Mouse (Mus musculus): ENCODE measurements at regions not wholly inside any gene's neighbourhood (a gene's known extent, or its start where the extent isn't known, plus 50 kb on each side); places are given as distances from the start of the nearest gene placed in this dataset.
A peak's percentile ranks its signal among the peaks of the same experiment; 100 is the strongest.

DNA sequence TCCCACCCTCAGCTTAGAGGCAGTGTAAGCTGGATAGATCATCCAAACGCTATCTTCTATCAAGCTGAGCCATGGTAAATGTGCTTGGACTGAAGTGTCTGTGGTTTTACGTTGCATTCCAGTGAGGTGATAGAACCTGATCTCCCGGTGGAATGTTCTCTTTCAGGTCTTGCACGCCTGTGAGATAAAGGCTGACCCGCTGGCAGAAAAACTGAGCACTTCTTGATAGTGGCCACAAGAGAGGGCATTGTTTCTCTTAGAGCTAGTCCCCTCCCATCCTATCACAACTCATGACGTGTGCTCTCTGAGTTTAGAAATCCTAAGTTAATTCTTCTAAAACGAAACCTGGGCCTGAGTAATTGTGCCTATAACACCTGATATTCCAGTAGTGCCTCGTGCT is 149.1 kb upstream of the Ccn2 start:
- Histone ChIP-seq H3K9me3 (ENCODE audit: low read length) (no peaks in the 10 kb centered on the region), H3K4me3 (ENCODE audit: low read depth, low read length) (no peak overlapping the region), H3K27ac (ENCODE audit: low read length) (no peak overlapping the region), H3K9ac (replicated peaks; ENCODE audit: low read depth) (no peak overlapping the region), H3K4me2 (replicated peaks; ENCODE audit: low read depth, low read length) (no peak overlapping the region), H3K36me3 (ENCODE audit: insufficient read depth, low read length) (no peaks in the 10 kb centered on the region), H3K4me1 (ENCODE audit: insufficient read depth, low read depth, low read length) (no peaks in the 10 kb centered on the region; the same call in 1 of the 2 replicates), H3K27me3 (replicated peaks; ENCODE audit: insufficient read depth, low read length) (no peaks in the 10 kb centered on the region)
- peak; percentile 69 for TF ChIP-seq EP300 (IDR thresholded peaks at IDR 0.05)
- peak; percentile 21; the same call in 1 of the 2 replicates for TF ChIP-seq CTCF (IDR thresholded peaks at IDR 0.05)
- DNase-seq (ENCODE audit: low spot score) (peak; percentile 71), ATAC-seq (peak; percentile 83)
- 41% methylated on average over 8 of the region's 8 CpGs for WGBS

DNA sequence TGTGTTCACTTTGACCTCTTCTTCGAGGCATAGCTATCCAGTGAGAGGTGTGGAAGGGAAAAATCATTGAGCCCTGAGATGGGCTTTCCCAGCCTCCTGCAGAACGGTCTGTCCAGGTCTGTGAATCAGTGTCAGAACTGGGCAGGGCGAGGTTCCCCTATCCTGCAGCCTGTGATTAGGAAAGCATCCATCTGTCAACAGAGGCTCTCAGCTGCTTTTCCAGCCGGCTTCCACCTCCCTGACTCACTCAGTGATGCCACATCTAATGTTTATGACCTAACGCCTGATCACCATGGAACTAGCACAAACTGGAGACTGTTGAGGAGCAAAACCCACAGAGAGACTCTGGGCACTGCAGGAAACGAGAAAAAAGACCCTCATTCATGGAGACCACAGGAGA is 148.1 kb upstream of the Ccn2 start:
- peak; percentile 64 for ATAC-seq
- H3K4me1 ChIP-seq (ENCODE audit: insufficient read depth, low read depth, low read length): no peaks in the 10 kb centered on the region; the same call in 1 of the 2 replicates
- H3K9me3 ChIP-seq (ENCODE audit: low read length): no peaks in the 10 kb centered on the region
- no peaks in the 10 kb centered on the region for H3K36me3 ChIP-seq (ENCODE audit: insufficient read depth, low read length)
- DNase-seq (ENCODE audit: low spot score): peak; percentile 62
- WGBS: 38% methylated on average over 6 of the region's 6 CpGs
- no peak for TF ChIP-seq EP300 (IDR thresholded peaks at IDR 0.05)
- no peak for TF ChIP-seq CTCF (IDR thresholded peaks at IDR 0.05)
- peak overlapping the region; percentile 3; the same call in 1 of the 2 replicates for H3K27ac ChIP-seq (ENCODE audit: low read length)
- no peak overlapping the region for H3K4me3 ChIP-seq (ENCODE audit: low read depth, low read length)
- H3K27me3 ChIP-seq (replicated peaks; ENCODE audit: insufficient read depth, low read length): no peaks in the 10 kb centered on the region
- no peak overlapping the region for H3K9ac ChIP-seq (replicated peaks; ENCODE audit: low read depth)
- no peak overlapping the region for H3K4me2 ChIP-seq (replicated peaks; ENCODE audit: low read depth, low read length)

DNA sequence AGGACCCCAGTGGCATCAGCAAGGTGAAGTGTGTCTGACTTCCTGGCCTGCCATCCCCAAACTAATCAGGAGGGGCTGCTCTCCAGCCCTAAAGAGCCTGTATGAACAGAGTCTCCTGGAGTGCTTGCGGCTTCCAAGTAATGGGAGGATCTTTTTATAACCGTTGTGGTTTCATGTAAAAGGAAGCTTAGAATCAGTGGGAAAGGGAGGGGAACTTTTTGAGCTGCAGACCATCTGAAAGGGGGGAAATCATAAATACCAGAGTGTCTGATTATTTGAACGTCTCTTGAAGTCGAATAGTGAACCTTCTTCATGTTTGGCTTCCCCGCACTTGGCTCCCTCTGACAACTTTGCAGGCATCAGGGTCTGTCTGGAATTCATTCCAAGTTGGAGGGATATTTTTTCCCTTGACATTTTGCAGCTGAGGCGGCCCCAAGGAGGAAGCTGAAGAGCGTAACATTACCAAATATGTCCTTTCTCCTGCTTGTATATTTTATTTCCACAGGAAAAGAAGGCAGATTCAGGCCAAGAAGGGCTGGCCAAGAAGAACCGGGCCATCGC is 147.2 kb upstream of the Ccn2 start:
- no peaks in the 10 kb centered on the region for H3K36me3 ChIP-seq (ENCODE audit: insufficient read depth, low read length)
- H3K27ac ChIP-seq (ENCODE audit: low read length): peak overlapping the region; percentile 3; the same call in 1 of the 2 replicates
- TF ChIP-seq EP300 (IDR thresholded peaks at IDR 0.05) (peak; percentile 50), CTCF (IDR thresholded peaks at IDR 0.05) (no peak)
- H3K4me3 ChIP-seq (ENCODE audit: low read depth, low read length): no peak overlapping the region
- no peaks in the 10 kb centered on the region; the same call in 1 of the 2 replicates for H3K4me1 ChIP-seq (ENCODE audit: insufficient read depth, low read depth, low read length)
- no peak overlapping the region for H3K9ac ChIP-seq (replicated peaks; ENCODE audit: low read depth)
- ATAC-seq (peak; percentile 41), DNase-seq (ENCODE audit: low spot score) (peak; percentile 61)
- WGBS: 29% methylated on average over 9 of the region's 9 CpGs
- no peak overlapping the region for H3K4me2 ChIP-seq (replicated peaks; ENCODE audit: low read depth, low read length)
- no peaks in the 10 kb centered on the region for H3K9me3 ChIP-seq (ENCODE audit: low read length)
- no peaks in the 10 kb centered on the region for H3K27me3 ChIP-seq (replicated peaks; ENCODE audit: insufficient read depth, low read length)

DNA sequence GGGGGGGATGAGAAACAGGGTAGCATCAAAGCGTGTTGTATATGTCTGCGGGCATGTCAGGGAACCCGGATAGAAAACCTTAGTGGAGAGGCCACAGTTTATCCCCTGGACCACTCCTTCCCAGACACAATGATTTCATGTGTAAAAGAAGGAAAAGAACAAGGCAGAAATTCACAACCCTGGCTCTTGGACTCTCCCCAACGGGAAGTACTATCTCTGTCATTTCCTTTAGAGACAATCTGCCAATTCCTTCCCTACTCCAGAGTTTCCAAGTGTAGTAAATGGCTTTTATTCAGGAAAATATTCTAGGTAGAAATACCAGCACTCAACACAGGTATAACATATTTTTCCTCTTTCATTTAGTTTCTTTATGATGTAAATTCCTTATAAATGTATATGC is 141.7 kb upstream of the Ccn2 start:
- 70% methylated on average over 4 of the region's 4 CpGs for WGBS
- no peaks in the 10 kb centered on the region for H3K27me3 ChIP-seq (replicated peaks; ENCODE audit: insufficient read depth, low read length)
- H3K4me3 ChIP-seq (ENCODE audit: low read depth, low read length): no peak overlapping the region
- TF ChIP-seq EP300 (IDR thresholded peaks at IDR 0.05): no peak
- no peak for TF ChIP-seq CTCF (IDR thresholded peaks at IDR 0.05)
- H3K4me2 ChIP-seq (replicated peaks; ENCODE audit: low read depth, low read length): no peak overlapping the region
- ATAC-seq: no peak
- no peak overlapping the region for H3K27ac ChIP-seq (ENCODE audit: low read length)
- no peaks in the 10 kb centered on the region for H3K36me3 ChIP-seq (ENCODE audit: insufficient read depth, low read length)
- H3K9me3 ChIP-seq (ENCODE audit: low read length): no peaks in the 10 kb centered on the region
- no peaks in the 10 kb centered on the region for H3K4me1 ChIP-seq (ENCODE audit: insufficient read depth, low read depth, low read length)
- H3K9ac ChIP-seq (replicated peaks; ENCODE audit: low read depth): no peak overlapping the region
- DNase-seq (ENCODE audit: low spot score): no peak

DNA sequence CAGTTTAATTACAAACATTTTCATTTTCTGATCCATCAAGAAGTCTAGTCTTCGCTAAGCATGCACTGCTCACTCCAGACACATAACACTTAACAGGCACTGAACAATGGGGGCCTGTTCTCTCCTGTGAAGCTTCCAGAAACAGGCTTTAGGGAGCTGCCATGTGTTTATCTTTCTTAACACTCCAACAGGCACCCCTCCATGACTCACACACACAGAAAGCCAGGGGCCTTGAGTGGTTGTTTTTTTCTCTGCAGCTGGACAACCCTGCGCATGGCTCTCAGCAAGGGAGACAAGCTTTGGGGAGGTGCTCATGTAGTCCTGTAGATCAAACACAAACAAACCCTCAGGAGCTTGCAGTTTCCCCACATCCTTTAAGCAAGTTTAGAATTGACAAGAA is 136.6 kb upstream of the Ccn2 start:
- TF ChIP-seq CTCF (IDR thresholded peaks at IDR 0.05) (no peak), EP300 (IDR thresholded peaks at IDR 0.05) (no peak; the same call in 1 of the 2 replicates)
- no peaks in the 10 kb centered on the region for H3K4me1 ChIP-seq (ENCODE audit: insufficient read depth, low read depth, low read length)
- no peaks in the 10 kb centered on the region for H3K27me3 ChIP-seq (replicated peaks; ENCODE audit: insufficient read depth, low read length)
- no peak overlapping the region for H3K4me2 ChIP-seq (replicated peaks; ENCODE audit: low read depth, low read length)
- no peaks in the 10 kb centered on the region for H3K36me3 ChIP-seq (ENCODE audit: insufficient read depth, low read length)
- H3K9me3 ChIP-seq (ENCODE audit: low read length): no peaks in the 10 kb centered on the region
- ATAC-seq: peak; percentile 82
- DNase-seq (ENCODE audit: low spot score): peak; percentile 65
- WGBS: 43% methylated on average over 2 of the region's 2 CpGs
- H3K27ac ChIP-seq (ENCODE audit: low read length): no peak overlapping the region
- no peak overlapping the region for H3K9ac ChIP-seq (replicated peaks; ENCODE audit: low read depth)
- H3K4me3 ChIP-seq (ENCODE audit: low read depth, low read length): no peak overlapping the region

DNA sequence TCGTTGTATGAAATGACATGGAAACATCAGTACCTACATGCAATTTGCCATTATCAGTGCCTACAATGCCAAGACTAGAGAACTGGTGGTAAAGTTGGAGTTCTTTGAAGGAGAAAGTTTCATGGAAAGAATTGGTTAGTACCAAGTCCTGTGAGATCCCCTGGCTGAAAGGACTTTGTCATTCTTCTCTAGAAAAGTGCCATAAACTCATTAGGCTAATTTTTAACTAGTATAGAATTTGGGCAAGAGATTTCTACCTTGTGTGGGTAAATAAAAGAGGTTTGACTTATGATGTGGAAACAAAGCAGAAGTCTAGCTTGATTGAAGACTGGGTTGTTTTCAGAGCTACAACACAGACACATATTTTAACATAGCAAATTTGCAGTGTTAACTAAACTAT is 131.4 kb upstream of the Ccn2 start:
- ATAC-seq: no peak
- no peak overlapping the region for H3K4me2 ChIP-seq (replicated peaks; ENCODE audit: low read depth, low read length)
- no peak for TF ChIP-seq EP300 (IDR thresholded peaks at IDR 0.05)
- no peak for TF ChIP-seq CTCF (IDR thresholded peaks at IDR 0.05)
- no peaks in the 10 kb centered on the region for H3K36me3 ChIP-seq (ENCODE audit: insufficient read depth, low read length)
- H3K9me3 ChIP-seq (ENCODE audit: low read length): no peaks in the 10 kb centered on the region
- H3K27ac ChIP-seq (ENCODE audit: low read length): no peak overlapping the region
- no peak overlapping the region for H3K9ac ChIP-seq (replicated peaks; ENCODE audit: low read depth)
- WGBS: 82% methylated on average over 1 of the region's 1 CpGs
- H3K4me3 ChIP-seq (ENCODE audit: low read depth, low read length): no peak overlapping the region
- H3K4me1 ChIP-seq (ENCODE audit: insufficient read depth, low read depth, low read length): no peaks in the 10 kb centered on the region
- DNase-seq (ENCODE audit: low spot score): no peak
- H3K27me3 ChIP-seq (replicated peaks; ENCODE audit: insufficient read depth, low read length): no peaks in the 10 kb centered on the region

DNA sequence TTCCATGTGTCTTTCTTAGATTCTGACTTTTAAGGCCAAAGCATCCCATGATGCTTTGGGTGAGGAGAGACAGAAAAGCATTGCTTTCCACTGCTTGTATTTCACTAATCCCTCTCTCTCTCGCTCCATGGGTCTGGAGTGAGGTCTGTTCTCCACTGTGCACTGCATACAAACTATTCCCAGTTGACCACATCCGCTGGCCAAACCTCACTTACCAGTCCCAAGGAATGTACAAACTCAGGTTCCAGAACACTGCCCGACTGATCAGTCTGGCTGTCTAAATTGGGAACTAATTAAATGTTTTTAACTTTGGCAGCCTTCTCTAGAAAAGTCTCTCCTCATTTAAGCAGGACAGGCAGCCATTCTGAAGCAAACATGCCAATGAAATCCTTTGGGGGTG is 130.9 kb upstream of the Ccn2 start:
- H3K4me1 ChIP-seq (ENCODE audit: insufficient read depth, low read depth, low read length): no peaks in the 10 kb centered on the region
- no peak for DNase-seq (ENCODE audit: low spot score)
- TF ChIP-seq CTCF (IDR thresholded peaks at IDR 0.05) (no peak), EP300 (IDR thresholded peaks at IDR 0.05) (no peak)
- WGBS: 80% methylated on average over 3 of the region's 3 CpGs
- no peaks in the 10 kb centered on the region for H3K27me3 ChIP-seq (replicated peaks; ENCODE audit: insufficient read depth, low read length)
- no peak overlapping the region for H3K4me2 ChIP-seq (replicated peaks; ENCODE audit: low read depth, low read length)
- no peak for ATAC-seq
- no peaks in the 10 kb centered on the region for H3K36me3 ChIP-seq (ENCODE audit: insufficient read depth, low read length)
- no peak overlapping the region for H3K9ac ChIP-seq (replicated peaks; ENCODE audit: low read depth)
- H3K27ac ChIP-seq (ENCODE audit: low read length): no peak overlapping the region
- H3K4me3 ChIP-seq (ENCODE audit: low read depth, low read length): no peak overlapping the region
- no peaks in the 10 kb centered on the region for H3K9me3 ChIP-seq (ENCODE audit: low read length)
